Mouse (Mus musculus): ENCODE measurements around the gene Adam17. TPM values are rescaled to one million over a fixed set of nuclear protein-coding genes. Genes with fewer than 3 reads are reported as not detected.
A peak's percentile ranks its signal among the peaks of the same experiment; 100 is the strongest.

Adam17 gene
- polyA plus RNA-seq, 1 experiment from 2014 or later: 20.0 TPM

DNA sequence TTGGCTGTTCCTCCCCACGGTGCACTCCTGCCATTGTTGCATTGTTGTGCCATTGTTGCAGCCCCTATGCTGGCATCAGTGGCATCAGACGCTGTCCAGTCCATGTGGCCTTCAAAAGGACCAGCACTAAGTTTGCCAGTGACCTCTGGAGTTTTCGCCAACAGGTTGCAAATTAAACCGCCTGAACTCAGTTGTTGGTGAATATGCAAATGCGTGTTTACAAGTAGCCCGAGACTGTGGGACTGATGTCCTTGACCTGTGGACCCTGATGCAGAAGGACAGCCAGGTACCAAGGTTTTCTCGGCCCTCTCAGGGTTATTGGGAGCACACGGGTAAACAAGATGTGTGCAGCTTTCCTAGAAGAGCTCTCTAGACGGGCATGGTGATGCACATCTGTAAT, 52.3 kb downstream of the Adam17 start:
- no peak for ATAC-seq (replicated peaks)
- Histone ChIP-seq H3K4me3 (no peak overlapping the region), H3K9ac (replicated peaks) (no peak overlapping the region), H3K27me3 (no peaks in the 10 kb centered on the region), H3K36me3 (peaks cover 27% of the 10 kb centered on the region), H3K4me2 (replicated peaks) (no peak overlapping the region), H3K4me1 (peaks cover 9% of the 10 kb centered on the region; the same call in 1 of the 2 replicates), H3K9me3 (no peaks in the 10 kb centered on the region), H3K27ac (replicated peaks) (no peak overlapping the region)
- WGBS: 82% methylated on average over 9 of the region's 9 CpGs

DNA sequence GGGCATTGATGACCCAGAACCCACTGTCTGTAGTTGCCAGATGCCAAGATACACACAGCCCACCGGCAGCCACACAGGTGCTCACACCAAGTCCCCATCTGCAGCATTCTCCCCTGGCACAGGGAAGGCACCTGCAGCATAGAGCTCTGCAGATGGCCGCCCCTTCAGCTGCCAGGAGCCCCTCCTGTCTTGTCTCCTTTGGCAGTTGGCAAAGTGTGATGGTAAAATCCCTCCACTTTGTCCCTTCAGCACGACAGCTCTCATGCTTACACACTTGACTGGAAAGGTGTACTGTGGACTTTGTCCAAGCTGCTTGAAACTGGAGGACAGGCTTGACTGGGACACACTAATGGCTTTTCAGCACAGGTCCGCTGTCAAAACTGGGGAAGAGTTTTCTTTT, 53.1 kb downstream of the Adam17 start:
- H3K27me3 ChIP-seq: no peaks in the 10 kb centered on the region
- H3K4me3 ChIP-seq: no peak overlapping the region
- ATAC-seq (replicated peaks): no peak
- H3K4me1 ChIP-seq: peaks cover 11% of the 10 kb centered on the region
- no peak overlapping the region for H3K4me2 ChIP-seq (replicated peaks)
- H3K9ac ChIP-seq (replicated peaks): no peak overlapping the region
- WGBS: 85% methylated on average over 4 of the region's 4 CpGs
- H3K9me3 ChIP-seq: no peaks in the 10 kb centered on the region
- no peak overlapping the region for H3K27ac ChIP-seq (replicated peaks)
- peaks cover 20% of the 10 kb centered on the region for H3K36me3 ChIP-seq

DNA sequence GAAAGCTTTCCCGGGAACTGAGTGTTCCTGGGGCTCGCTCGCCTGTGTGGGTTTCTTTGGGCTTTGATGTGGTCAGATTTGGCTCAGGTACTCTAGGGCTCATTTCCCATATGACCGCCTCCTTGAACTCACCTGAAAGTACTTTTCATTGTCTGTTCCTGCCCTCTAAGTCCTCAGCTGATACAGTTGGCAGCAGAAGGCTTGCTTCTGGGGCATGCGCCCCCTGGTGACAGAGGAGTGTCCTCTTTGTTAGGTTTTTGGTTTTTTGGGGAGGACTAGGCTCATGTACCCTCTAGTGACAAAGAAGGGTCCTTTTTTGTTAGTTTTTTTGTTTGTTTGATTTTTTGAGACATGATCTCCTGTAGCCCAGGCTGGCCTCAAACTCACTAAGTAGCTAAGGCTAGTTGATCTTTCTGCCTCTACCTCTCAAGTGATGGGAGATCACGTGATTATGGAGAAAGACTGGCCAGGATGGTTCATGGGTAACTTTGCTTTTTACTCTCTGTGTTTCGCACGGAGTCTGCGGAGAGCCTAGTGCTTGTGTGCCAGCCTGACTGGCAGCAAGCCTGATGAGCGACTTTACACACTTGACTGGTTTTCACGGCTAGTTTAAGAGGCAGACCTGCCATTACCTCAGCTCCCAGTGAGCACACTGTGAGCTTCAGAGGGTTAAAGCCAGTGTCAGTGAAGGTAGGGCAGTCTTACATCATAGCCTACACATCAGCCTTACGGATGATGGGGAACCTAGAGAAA, 55.1 kb downstream of the Adam17 start:
- Histone ChIP-seq H3K4me3 (no peak overlapping the region), H3K9me3 (no peaks in the 10 kb centered on the region), H3K4me1 (peaks cover 11% of the 10 kb centered on the region), H3K4me2 (replicated peaks) (no peak overlapping the region), H3K27me3 (no peaks in the 10 kb centered on the region), H3K9ac (replicated peaks) (no peak overlapping the region), H3K36me3 (peaks cover 24% of the 10 kb centered on the region), H3K27ac (replicated peaks) (no peak overlapping the region)
- ATAC-seq (replicated peaks): no peak
- 67% methylated on average over 12 of the region's 12 CpGs for WGBS

DNA sequence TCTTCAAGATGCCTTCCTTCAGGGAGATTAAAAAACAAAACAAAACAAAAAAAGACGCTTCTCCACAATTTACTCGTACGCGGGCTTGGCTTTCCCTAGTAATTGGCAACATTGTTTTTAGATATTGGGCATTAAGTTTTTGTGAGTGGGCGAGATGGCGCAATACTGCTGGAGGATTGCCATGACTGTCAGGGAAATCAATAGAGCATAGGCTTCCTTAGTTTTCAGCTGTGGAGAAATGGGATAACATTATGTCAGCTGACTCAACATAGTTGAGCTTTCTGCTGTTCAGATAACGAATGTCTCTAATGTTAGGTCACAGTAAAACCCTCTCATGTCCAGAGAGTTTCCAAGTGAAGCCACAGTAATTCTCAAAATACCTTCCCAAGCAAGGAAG, 56.6 kb downstream of the Adam17 start:
- Histone ChIP-seq H3K9me3 (no peaks in the 10 kb centered on the region), H3K4me3 (peak overlapping the region; percentile 71), H3K27ac (replicated peaks) (no peak overlapping the region), H3K4me2 (replicated peaks) (peak overlapping the region; percentile 63), H3K9ac (replicated peaks) (peak overlapping the region; percentile 77; the same call in 1 of the 2 replicates), H3K36me3 (peaks cover 37% of the 10 kb centered on the region), H3K4me1 (peaks cover 11% of the 10 kb centered on the region), H3K27me3 (no peaks in the 10 kb centered on the region)
- 16% methylated on average over 7 of the region's 7 CpGs for WGBS
- ATAC-seq (replicated peaks): no peak

DNA sequence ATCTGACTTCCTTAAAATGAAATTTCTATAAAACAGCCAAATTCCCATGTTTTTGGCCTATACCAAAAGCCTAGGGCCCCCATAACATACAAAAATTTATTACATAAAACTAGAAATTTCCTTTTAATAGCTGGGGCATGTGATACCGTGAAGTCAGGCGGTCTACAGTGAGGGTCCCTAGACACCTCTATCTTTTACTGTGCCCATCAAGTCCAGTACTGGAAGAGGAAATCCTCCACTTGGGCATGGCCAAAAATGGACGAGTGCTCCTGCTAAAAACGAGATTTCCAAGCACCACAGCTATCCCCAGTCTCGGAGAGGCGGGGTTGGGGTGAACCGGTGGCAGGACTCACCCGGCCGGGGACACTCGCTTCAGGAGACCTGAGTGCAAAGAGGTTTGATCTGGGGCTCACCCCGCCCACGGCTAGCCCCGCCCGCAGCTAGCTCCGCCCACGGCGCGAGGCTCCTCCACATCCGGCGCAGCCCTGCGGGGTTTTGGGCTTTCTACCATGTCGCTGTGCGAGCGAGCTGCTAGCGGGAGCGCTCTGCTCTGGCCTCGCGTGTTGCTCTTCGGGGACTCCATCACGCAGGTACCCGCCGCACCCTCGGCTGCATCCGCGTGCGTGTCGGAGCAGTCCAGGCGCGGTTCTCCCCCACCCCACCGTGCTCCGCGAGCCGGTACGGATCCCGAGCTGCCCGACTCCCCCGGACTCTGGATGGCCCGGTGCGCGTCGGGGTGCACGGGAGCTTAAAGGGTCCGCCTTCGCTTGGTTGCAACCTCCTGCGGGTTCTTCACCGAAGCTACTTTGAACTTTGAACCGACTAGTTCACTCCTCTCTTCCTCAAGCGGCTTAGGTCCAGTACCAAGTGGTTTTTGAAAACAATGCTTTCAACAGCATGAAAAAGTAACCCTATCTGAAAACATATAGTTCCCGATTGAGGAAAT, 57.2 kb downstream of the Adam17 start, which contains the start of gene Iah1:
Iah1 (plus strand) TSS at position 467 of the 946 bp plus-strand sequence.
- Histone ChIP-seq H3K27me3 (no peaks in the 10 kb centered on the region), H3K9ac (replicated peaks) (peak within 1 kb of the TSS; percentile 77), H3K4me1 (peaks cover 11% of the 10 kb centered on the region), H3K4me3 (peak within 1 kb of the TSS; percentile 71), H3K27ac (replicated peaks) (peak within 1 kb of the TSS; percentile 71), H3K4me2 (replicated peaks) (peak within 1 kb of the TSS; percentile 63), H3K36me3 (peaks cover 43% of the 10 kb centered on the region), H3K9me3 (no peaks in the 10 kb centered on the region)
- peak; percentile 93 for ATAC-seq (replicated peaks)
- WGBS: 2% methylated on average over 59 of the region's 59 CpGs

DNA sequence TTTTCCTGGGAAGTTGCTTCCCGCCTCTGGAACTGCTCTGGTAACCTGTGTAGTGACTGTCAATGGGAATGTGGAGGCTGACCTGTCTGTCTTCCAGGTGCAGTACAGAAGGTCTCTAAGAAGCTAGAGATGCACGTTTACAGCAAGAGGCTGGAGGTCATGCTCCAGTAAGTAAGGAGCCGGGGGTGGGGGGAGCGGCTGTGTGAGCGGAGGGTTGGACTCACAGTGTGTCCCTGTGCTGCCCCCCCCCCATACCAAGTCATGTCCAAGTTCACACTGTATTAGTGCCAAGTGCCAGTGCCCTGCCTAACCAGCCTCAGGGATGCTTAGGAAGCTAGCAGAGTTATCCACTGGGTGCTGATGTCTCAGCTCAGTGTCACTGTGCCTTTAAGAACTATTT, 61.2 kb downstream of the Adam17 start:
- peaks cover 77% of the 10 kb centered on the region for H3K36me3 ChIP-seq
- H3K9ac ChIP-seq (replicated peaks): no peak overlapping the region
- H3K4me2 ChIP-seq (replicated peaks): no peak overlapping the region
- no peaks in the 10 kb centered on the region for H3K27me3 ChIP-seq
- H3K27ac ChIP-seq (replicated peaks): no peak overlapping the region
- no peak for ATAC-seq (replicated peaks)
- H3K4me1 ChIP-seq: peaks cover 8% of the 10 kb centered on the region
- H3K4me3 ChIP-seq: no peak overlapping the region
- H3K9me3 ChIP-seq: no peaks in the 10 kb centered on the region
- WGBS: 88% methylated on average over 5 of the region's 5 CpGs

DNA sequence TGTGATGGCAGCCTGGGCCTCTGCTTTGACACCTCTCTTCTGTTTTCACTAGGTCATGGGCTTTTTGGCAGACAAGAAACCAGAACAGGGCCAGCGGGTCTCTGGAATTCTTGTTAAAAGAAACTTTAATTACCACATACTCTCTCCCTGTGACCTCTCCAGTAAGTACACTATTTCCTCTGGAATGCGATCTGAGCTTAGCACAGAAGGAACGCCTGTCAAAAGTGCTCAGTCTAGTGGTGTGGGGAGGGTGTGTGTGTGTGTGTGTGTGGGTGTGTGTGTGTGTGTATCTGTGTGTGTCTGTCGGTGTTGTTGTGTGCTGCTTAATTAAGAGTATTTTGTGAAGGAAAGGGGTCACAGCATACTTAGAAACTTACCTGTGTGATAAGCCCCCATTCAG, 66.7 kb downstream of the Adam17 start:
- 91% methylated on average over 4 of the region's 4 CpGs for WGBS
- H3K4me2 ChIP-seq (replicated peaks): no peak overlapping the region
- no peaks in the 10 kb centered on the region for H3K4me1 ChIP-seq
- no peak for ATAC-seq (replicated peaks)
- peaks cover 93% of the 10 kb centered on the region for H3K36me3 ChIP-seq
- no peaks in the 10 kb centered on the region for H3K9me3 ChIP-seq
- no peak overlapping the region for H3K4me3 ChIP-seq
- H3K27me3 ChIP-seq: no peaks in the 10 kb centered on the region
- H3K9ac ChIP-seq (replicated peaks): no peak overlapping the region
- no peak overlapping the region for H3K27ac ChIP-seq (replicated peaks)

DNA sequence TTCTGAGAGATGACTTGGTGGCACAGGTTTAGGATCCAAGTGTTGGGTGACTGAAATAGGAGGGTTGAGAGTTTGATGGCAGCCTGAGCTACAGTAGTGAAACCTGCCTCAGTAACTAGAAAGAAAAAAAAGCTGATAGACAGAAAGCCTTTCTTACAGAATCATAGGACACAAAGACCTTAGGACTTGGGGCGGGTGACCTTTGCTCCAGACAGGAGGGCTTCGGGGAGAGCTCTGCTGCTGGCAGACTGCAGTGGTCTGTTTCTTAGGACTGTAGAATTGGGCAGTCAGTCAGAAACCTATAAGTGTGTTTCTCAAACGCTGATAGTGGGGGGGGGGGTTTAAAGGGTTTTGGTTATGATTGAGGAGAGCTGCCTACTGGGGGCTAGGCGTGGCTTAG, 67.7 kb downstream of the Adam17 start:
- Histone ChIP-seq H3K36me3 (peaks cover 90% of the 10 kb centered on the region), H3K4me1 (no peaks in the 10 kb centered on the region), H3K9me3 (no peaks in the 10 kb centered on the region), H3K4me3 (no peak overlapping the region), H3K27me3 (no peaks in the 10 kb centered on the region), H3K4me2 (replicated peaks) (no peak overlapping the region), H3K9ac (replicated peaks) (no peak overlapping the region), H3K27ac (replicated peaks) (no peak overlapping the region)
- no peak for ATAC-seq (replicated peaks)
- 94% methylated on average over 4 of the region's 4 CpGs for WGBS

DNA sequence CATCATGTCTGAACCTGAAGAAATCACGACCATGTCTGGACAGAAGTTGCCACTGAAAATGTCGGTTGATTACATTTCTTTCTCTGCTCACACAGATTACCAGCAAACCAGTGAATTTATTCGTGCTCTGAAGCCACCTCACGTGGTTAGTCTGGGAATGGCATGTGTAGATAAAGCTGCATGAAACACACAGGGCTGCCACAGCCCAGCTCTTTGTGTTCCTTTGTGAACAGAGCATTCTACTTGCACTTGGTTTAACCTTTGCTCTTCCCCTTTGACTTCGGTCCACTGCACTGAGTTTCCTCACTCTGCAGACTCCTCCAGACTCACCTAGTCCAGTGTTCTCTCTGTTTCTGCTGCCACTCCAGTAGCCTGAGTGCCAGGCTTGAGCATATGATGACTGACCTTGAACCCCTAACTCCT, 71.1 kb downstream of the Adam17 start:
- Histone ChIP-seq H3K4me3 (no peak overlapping the region), H3K4me2 (replicated peaks) (no peak overlapping the region), H3K4me1 (no peaks in the 10 kb centered on the region), H3K36me3 (peaks cover 87% of the 10 kb centered on the region), H3K27ac (replicated peaks) (no peak overlapping the region), H3K9me3 (no peaks in the 10 kb centered on the region), H3K27me3 (no peaks in the 10 kb centered on the region), H3K9ac (replicated peaks) (no peak overlapping the region)
- WGBS: 89% methylated on average over 5 of the region's 5 CpGs
- no peak for ATAC-seq (replicated peaks)

DNA sequence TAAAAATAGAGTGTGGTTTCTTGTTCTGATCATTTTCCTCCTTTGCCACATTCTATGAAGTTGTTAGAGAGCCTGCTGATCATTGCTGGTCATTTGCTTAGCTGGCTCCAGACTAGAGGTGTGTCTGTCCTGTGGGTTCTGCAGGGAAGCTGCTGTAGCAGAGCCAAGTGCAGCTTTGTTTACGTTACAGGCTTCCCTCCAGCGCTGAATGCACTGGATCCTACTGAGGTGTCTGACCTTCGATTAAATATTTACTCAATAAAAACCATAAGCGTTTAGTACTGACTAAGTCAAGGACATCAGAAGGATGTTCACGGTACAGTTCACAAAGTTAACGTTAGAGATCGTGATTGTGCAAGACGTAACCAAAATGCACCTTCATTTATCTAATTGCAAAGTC, 71.5 kb downstream of the Adam17 start:
- Histone ChIP-seq H3K36me3 (peaks cover 87% of the 10 kb centered on the region), H3K4me3 (no peak overlapping the region), H3K27me3 (no peaks in the 10 kb centered on the region), H3K4me1 (no peaks in the 10 kb centered on the region), H3K9me3 (no peaks in the 10 kb centered on the region), H3K27ac (replicated peaks) (no peak overlapping the region), H3K9ac (replicated peaks) (no peak overlapping the region), H3K4me2 (replicated peaks) (no peak overlapping the region)
- 92% methylated on average over 8 of the region's 8 CpGs for WGBS
- no peak for ATAC-seq (replicated peaks)

DNA sequence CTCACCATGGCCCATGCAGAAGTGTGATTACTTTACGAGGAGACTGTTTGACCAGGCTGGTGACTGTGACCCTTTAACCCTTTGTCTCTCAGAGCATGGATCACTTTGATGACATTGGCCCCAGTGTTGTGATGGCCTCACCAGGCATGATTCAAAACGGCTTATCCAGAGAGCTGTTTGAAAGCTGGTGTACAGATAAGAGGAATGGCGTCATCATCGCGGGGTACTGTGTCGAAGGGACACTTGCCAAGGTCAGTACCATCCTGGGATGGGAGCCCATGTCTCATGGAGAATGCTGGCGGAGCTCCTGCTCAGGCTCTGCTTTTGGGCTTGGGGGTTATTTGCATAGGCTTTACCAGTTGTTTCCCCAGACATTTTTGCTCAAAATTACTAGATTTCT, 72.1 kb downstream of the Adam17 start:
- Histone ChIP-seq H3K4me3 (no peak overlapping the region), H3K4me2 (replicated peaks) (no peak overlapping the region), H3K27ac (replicated peaks) (no peak overlapping the region), H3K36me3 (peaks cover 88% of the 10 kb centered on the region), H3K27me3 (no peaks in the 10 kb centered on the region), H3K9me3 (no peaks in the 10 kb centered on the region), H3K9ac (replicated peaks) (no peak overlapping the region), H3K4me1 (no peaks in the 10 kb centered on the region)
- WGBS: 90% methylated on average over 7 of the region's 7 CpGs
- no peak for ATAC-seq (replicated peaks)

DNA sequence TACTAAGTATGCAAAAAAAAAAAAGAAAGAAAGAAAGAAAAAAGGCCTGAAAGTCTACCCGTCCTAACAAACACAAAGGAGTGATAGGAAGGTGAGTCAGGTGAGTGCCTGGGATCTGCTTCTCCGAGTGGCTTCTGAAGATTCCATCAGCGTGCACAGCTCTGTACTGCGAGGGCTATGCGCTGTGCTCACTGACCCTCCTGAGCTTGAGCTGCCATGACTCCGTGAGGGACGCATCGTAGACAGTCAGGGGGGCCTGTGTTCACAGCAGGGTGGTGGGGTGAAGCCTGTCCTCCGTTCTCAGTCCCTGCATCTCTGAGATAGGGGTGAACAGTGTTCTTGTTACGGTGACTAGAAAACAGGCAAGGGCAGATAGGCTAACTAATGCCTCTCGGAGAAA, 74.6 kb downstream of the Adam17 start:
- peaks cover 93% of the 10 kb centered on the region for H3K36me3 ChIP-seq
- H3K4me2 ChIP-seq (replicated peaks): no peak overlapping the region
- no peaks in the 10 kb centered on the region for H3K4me1 ChIP-seq
- no peak overlapping the region for H3K4me3 ChIP-seq
- 97% methylated on average over 11 of the region's 11 CpGs for WGBS
- no peaks in the 10 kb centered on the region for H3K9me3 ChIP-seq
- ATAC-seq (replicated peaks): no peak
- H3K9ac ChIP-seq (replicated peaks): no peak overlapping the region
- no peaks in the 10 kb centered on the region for H3K27me3 ChIP-seq
- H3K27ac ChIP-seq (replicated peaks): no peak overlapping the region
